Comparison of ENCODE assay signal across 10 mouse cellular contexts in the genomic region with DNA sequence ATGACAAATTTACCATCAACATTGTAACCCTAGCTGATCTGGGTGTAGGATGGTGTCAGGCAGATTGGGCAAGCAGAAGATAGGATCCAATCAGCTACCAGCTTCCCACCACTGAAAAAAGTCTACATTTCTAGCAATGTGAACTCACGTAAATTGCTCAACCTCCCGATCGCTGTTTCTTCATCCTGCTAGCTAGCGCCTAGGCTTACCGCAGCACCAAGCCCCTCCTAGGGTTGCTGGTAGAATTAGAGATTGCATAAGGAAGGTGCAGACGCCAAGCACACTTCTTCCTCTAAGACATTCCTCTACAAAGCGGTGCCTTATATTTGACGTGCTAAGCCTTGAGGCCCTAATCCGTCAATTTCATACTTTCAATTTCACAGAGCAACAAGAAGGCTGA. TPM values are rescaled to one million over a fixed set of nuclear protein-coding genes. Genes with fewer than 3 reads are reported as not detected.
DNase-seq lines count a peak whose midpoint lies in the region; ATAC-seq lines count a peak whose summit lies in the region.
"Had no signal": no experiment of that assay in that cellular context is flagged by ENCODE, and none has a peak within 500 bp of the region (broad histone marks: within the 10 kb centered on the region; RNA-seq: fewer than 3 reads in every experiment).

No protein-coding gene starts in this region.

- no peak for DNase-seq in forebrain, embryonic 11.5 days (ENCODE audit: low spot score)
- DNase-seq in kidney, postnatal 36 days = no peak
- DNase-seq in c-Kit-positive CD71-negative TER-119-negative erythroid progenitor cells, embryonic 14.5 days (ENCODE audit: low read depth) = peak; percentile 26
- peak; percentile 48 for DNase-seq in lung, postnatal 36 days
- DNase-seq in cerebellum, adult 11-12 months = no peak
- no peak for DNase-seq in Muller cell, postnatal 12 days (ENCODE audit: inconsistent ontology term)
- DNase-seq: kidney, adult 11 months; right cerebral cortex, adult 18-20 months had no signal

- no peak overlapping the region for H3K4me2 ChIP-seq in forebrain, embryonic 16.5 days (ENCODE audit: low read length)
- H3K4me2 ChIP-seq in forebrain, embryonic 11.5 days (ENCODE audit: low read depth, low read length, severe bottlenecking) = no peak overlapping the region
- no peak overlapping the region for H3K4me2 ChIP-seq in kidney, embryonic 16.5 days (replicated peaks; ENCODE audit: low read depth, low read length)

- H3K9me3 ChIP-seq in forebrain, embryonic 16.5 days (ENCODE audit: control insufficient read depth, low read length) = no peaks in the 10 kb centered on the region
- no peaks in the 10 kb centered on the region for H3K9me3 ChIP-seq in forebrain, embryonic 11.5 days (ENCODE audit: control insufficient read depth, low read length)
- no peaks in the 10 kb centered on the region for H3K9me3 ChIP-seq in kidney, embryonic 16.5 days (ENCODE audit: low read length)

- WGBS in forebrain, embryonic 16.5 days = 74% methylated on average over 9 of the region's 9 CpGs
- WGBS in forebrain, embryonic 11.5 days = 81% methylated on average over 9 of the region's 9 CpGs
- WGBS in kidney, embryonic 16.5 days = 74% methylated on average over 9 of the region's 9 CpGs

- H3K36me3 ChIP-seq in forebrain, embryonic 16.5 days (ENCODE audit: control insufficient read depth, insufficient read depth) = no peaks in the 10 kb centered on the region
- H3K36me3 ChIP-seq in forebrain, embryonic 11.5 days (ENCODE audit: control insufficient read depth, insufficient read depth, low read length) = no peaks in the 10 kb centered on the region
- peaks cover 15% of the 10 kb centered on the region; the same call in 1 of the 2 replicates for H3K36me3 ChIP-seq in kidney, embryonic 16.5 days (ENCODE audit: insufficient read depth, low read length)

- peak overlapping the region; percentile 13 for H3K27ac ChIP-seq in forebrain, embryonic 16.5 days (ENCODE audit: low read length)
- H3K27ac ChIP-seq in forebrain, embryonic 11.5 days (ENCODE audit: low read depth, low read length) = no peak overlapping the region
- H3K27ac ChIP-seq in kidney, embryonic 16.5 days (ENCODE audit: low read length) = peak overlapping the region; percentile 55

- H3K27me3 ChIP-seq in forebrain, embryonic 16.5 days (replicated peaks; ENCODE audit: control insufficient read depth, insufficient read depth, low read length) = no peaks in the 10 kb centered on the region
- H3K27me3 ChIP-seq in forebrain, embryonic 11.5 days (ENCODE audit: control insufficient read depth, insufficient read depth, low read length) = no peaks in the 10 kb centered on the region
- H3K27me3 ChIP-seq in kidney, embryonic 16.5 days (ENCODE audit: insufficient read depth, low read length) = no peaks in the 10 kb centered on the region

- no peak overlapping the region for H3K4me3 ChIP-seq in forebrain, embryonic 16.5 days (replicated peaks; ENCODE audit: low read length)
- no peak overlapping the region for H3K4me3 ChIP-seq in forebrain, embryonic 11.5 days (ENCODE audit: low read depth, low read length)
- H3K4me3 ChIP-seq in kidney, embryonic 16.5 days (ENCODE audit: low read length) = no peak overlapping the region

- no peak overlapping the region for H3K9ac ChIP-seq in forebrain, embryonic 16.5 days (replicated peaks; ENCODE audit: low read depth, low read length)
- H3K9ac ChIP-seq in forebrain, embryonic 11.5 days (ENCODE audit: low read length) = no peak overlapping the region
- no peak overlapping the region for H3K9ac ChIP-seq in kidney, embryonic 16.5 days (replicated peaks; ENCODE audit: low read length)

- H3K4me1 ChIP-seq in forebrain, embryonic 16.5 days (replicated peaks; ENCODE audit: control insufficient read depth, insufficient read depth, low read length) = peaks cover 20% of the 10 kb centered on the region
- no peaks in the 10 kb centered on the region for H3K4me1 ChIP-seq in forebrain, embryonic 11.5 days (replicated peaks; ENCODE audit: control insufficient read depth, insufficient read depth, low read length)
- 0 out of 2 replicates have a peak, but pooled peaks cover 10% of the 10 kb centered on the region for H3K4me1 ChIP-seq in kidney, embryonic 16.5 days (ENCODE audit: insufficient read depth, low read length)

- no peak for ATAC-seq in forebrain, embryonic 16.5 days
- ATAC-seq in forebrain, embryonic 11.5 days (replicated peaks; ENCODE audit: low FRiP score) = no peak
- peak; percentile 43; the same call in 1 of the 2 replicates for ATAC-seq in kidney, embryonic 16.5 days (ENCODE audit: low FRiP score, low TSS enrichment)

RNA-seq across cellular contexts. Expression of gene Tmem156, which starts 53.6 kb away (rescaled TPM):
- polyA plus RNA-seq in forebrain, embryonic 16.5 days (2015; fragmentation: Nextera tagmentation; extraction: Ambion mirVana) = 0.22 TPM in 1 of 2 replicates, not detected in the other
- 0.21 TPM in 1 of 2 replicates, not detected in the other for polyA plus RNA-seq in forebrain, embryonic 11.5 days (2014; fragmentation: Nextera tagmentation; extraction: Ambion mirVana)
- 0.17 and 0.28 TPM in 2 replicates for polyA plus RNA-seq in kidney, embryonic 16.5 days (2015; fragmentation: Nextera tagmentation; extraction: Ambion mirVana)

Comparison
In these comparisons a context has a peak if more than half of its experiments do, and no peak if none do; other contexts are left out.
1. DNase-seq: peak in c-Kit-positive CD71-negative TER-119-negative erythroid progenitor cells, embryonic 14.5 days (single experiment) and lung, postnatal 36 days (single experiment); none in forebrain, embryonic 11.5 days (single experiment), kidney, postnatal 36 days (0 of 2), cerebellum, adult 11-12 months (single experiment) and Muller cell, postnatal 12 days (single experiment).